Mouse (Mus musculus) forebrain, embryonic 14.5 days (tissue): ENCODE measurements at regions not wholly inside any gene's neighbourhood (a gene's known extent, or its start where the extent isn't known, plus 50 kb on each side); places are given as distances from the start of the nearest gene placed in this dataset.

Source experiments
- ATAC-seq: fragments of 200-750 bp; cut with Nextera tagmentation; 2 replicates; pipeline ENCODE4 v1.8.0; 2017; ENCODE audit warnings: mild to moderate bottlenecking, moderate library complexity
- DNase-seq: peaks from one replicate; pipeline ENCODE4 v3.0.0-alpha.2; 2015; ENCODE audit warnings: low spot score
- H3K27ac ChIP-seq: fragments of 300-500 bp; sonication (generic); 2 replicates; pipeline ENCODE4 v1.5.1; 2014; ENCODE audit warnings: low read depth, mild to moderate bottlenecking, control low read depth, low read length, moderate library complexity
- H3K27me3 ChIP-seq: fragments of 300-500 bp; sonication (generic); replicated peaks from 2 replicates; pipeline ENCODE4 v1.6.1; 2014; ENCODE audit warnings: low read length, control low read depth, mixed read lengths; ENCODE audit not compliant: control insufficient read depth, insufficient read depth
- H3K36me3 ChIP-seq: fragments of 300-500 bp; sonication (generic); 2 replicates; pipeline ENCODE4 v1.6.1; 2014; ENCODE audit warnings: low read length, control low read depth; ENCODE audit not compliant: control insufficient read depth, insufficient read depth
- H3K4me1 ChIP-seq: fragments of 300-500 bp; sonication (generic); 2 replicates; pipeline ENCODE4 v1.6.1; 2014; ENCODE audit warnings: antibody characterized with exemption, low read length, control low read depth; ENCODE audit not compliant: control insufficient read depth, insufficient read depth
- H3K4me2 ChIP-seq: fragments of 300-500 bp; sonication (generic); 2 replicates; pipeline ENCODE4 v1.6.1; 2014; ENCODE audit warnings: mild to moderate bottlenecking, control low read depth, low read length
- H3K4me3 ChIP-seq: fragments of 300-500 bp; sonication (generic); 2 replicates; pipeline ENCODE4 v1.5.1; 2014; ENCODE audit warnings: low read depth, low read length, control low read depth
- H3K9ac ChIP-seq: fragments of 300-500 bp; sonication (generic); 2 replicates; pipeline ENCODE4 v1.6.1; 2014; ENCODE audit warnings: mild to moderate bottlenecking, low read length, control low read depth, moderate library complexity
- H3K9me3 ChIP-seq: fragments of 300-500 bp; sonication (generic); replicated peaks from 2 replicates; pipeline ENCODE4 v1.6.1; 2016; ENCODE audit warnings: low read length, control low read depth, mixed read lengths; ENCODE audit not compliant: control insufficient read depth
- WGBS: fragments of 180-500 bp; shearing (Covaris S2); extraction: QIAGEN DNeasy Blood & Tissue Kit; methylation state at CpG from one replicate; pipeline ENCODE4 v1.1.7; 2014; 5-methylcytosine and 5-hydroxymethylcytosine counted together

- H3K4me2 ChIP-seq, result no peak overlapping the region
- H3K27me3 ChIP-seq, result no peaks in the 10 kb centered on the region
- H3K4me1 ChIP-seq, result no peaks in the 10 kb centered on the region
- no peak overlapping the region for H3K9ac ChIP-seq
- H3K4me3 ChIP-seq, result no peak overlapping the region
- ATAC-seq (no peak), DNase-seq (no peak)
- H3K36me3 ChIP-seq, result no peaks in the 10 kb centered on the region
- H3K27ac ChIP-seq, result no peak overlapping the region
- H3K9me3 ChIP-seq, result no peaks in the 10 kb centered on the region
- 98% methylated on average over 5 of the region's 5 CpGs for WGBS
Measured at GRCm38 (mm10) chrX:95291676-95292075, 95.0 kb upstream of the Arhgef9 start.

GRCm38 (mm10) chrX:95282038-95282437 lies 85.4 kb upstream of the Arhgef9 start:
- no peaks in the 10 kb centered on the region for H3K9me3 ChIP-seq
- no peak overlapping the region for H3K27ac ChIP-seq
- no peak overlapping the region for H3K4me2 ChIP-seq
- no peaks in the 10 kb centered on the region for H3K27me3 ChIP-seq
- H3K4me1 ChIP-seq, result no peaks in the 10 kb centered on the region
- H3K36me3 ChIP-seq, result no peaks in the 10 kb centered on the region
- no peak overlapping the region for H3K9ac ChIP-seq
- H3K4me3 ChIP-seq, result no peak overlapping the region
- DNase-seq (no peak), ATAC-seq (no peak)
- WGBS, result 76% methylated on average over 5 of the region's 5 CpGs

- H3K4me3 ChIP-seq, result no peak overlapping the region
- H3K9ac ChIP-seq, result no peak overlapping the region
- H3K9me3 ChIP-seq, result no peaks in the 10 kb centered on the region
- H3K36me3 ChIP-seq, result no peaks in the 10 kb centered on the region
- no peaks in the 10 kb centered on the region for H3K27me3 ChIP-seq
- ATAC-seq (no peak), DNase-seq (peak; percentile 4)
- H3K4me2 ChIP-seq, result no peak overlapping the region
- H3K4me1 ChIP-seq, result no peaks in the 10 kb centered on the region
- WGBS, result 44% methylated on average over 13 of the region's 13 CpGs
- no peak overlapping the region for H3K27ac ChIP-seq
Measured at GRCm38 (mm10) chrX:95253517-95253916, 56.9 kb upstream of the Arhgef9 start.
